Mouse (Mus musculus) retina, embryonic 14.5 days (tissue): Measurements from ENCODE around the gene Vmn1r19.
"Not testable (repeated sequence)": the region's sequence is repeated elsewhere in the genome, so short reads cannot be mapped to it uniquely, and the experiment has no call there.

ENCODE experiments used
- DNase-seq: peaks from one replicate; pipeline ENCODE4 v3.0.0-alpha.2; 2015; ENCODE audit warnings: low spot score

The Vmn1r19 gene

DNA sequence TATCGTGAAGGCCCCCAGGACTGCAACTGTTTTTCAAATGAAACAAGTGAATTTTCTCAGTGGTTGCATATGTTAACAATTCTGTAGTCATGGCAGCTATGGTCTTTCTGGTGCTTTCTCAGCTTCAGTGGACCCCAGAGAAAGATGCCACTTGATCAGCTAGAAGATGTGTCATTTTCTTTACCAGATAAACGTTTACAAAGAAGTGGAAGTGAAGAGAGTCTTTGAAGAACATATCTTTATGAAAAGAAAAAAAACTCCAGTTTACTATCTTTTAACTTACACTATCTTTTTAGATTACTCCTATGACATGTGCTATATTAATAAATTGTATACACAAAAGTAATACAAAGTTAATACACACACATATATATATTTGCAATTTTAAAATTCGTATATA lies at the start of gene Vmn1r19:
TSS of gene Vmn1r19 (plus strand) at position 301 of the 400 bp plus-strand sequence.
- not testable (repeated sequence) for DNase-seq

DNA sequence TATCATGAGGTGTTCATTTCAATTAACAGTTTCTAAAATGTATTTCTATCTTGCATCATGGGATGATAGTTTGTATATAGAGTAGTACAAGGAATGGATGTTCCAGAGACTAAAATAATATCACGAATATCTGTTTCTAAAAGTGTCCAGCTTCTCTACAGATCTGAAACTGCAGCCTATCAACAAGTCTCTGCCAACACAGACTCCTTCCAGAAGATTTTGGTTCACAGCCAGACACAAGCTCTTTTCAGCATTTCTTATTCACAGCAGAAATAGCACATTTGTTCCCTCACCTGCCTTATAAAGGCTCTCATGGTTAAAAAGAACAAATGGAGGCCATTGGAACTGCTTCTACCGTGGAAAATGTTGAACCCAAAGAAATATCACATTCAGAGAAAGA lies 46.7 kb upstream of the Vmn1r19 start:
- no peak for DNase-seq

DNA sequence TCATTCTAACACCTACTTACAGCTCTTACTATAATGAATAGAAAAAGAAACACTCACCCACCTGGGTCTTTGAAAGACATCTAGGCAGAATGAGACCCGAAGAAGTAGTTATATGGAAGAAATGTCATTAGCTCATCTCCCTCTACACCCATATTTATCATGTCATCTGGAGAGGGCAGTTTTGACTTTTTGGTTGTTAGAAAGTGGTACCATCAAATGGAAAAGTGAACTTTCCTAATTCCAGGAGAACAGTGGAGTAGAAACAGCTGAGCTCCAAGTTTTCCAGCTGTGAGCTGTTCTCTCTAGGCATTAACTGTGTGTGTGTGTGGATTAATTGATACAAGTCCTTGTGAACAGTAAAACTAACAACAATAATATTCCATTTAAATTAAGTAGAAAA lies 40.0 kb upstream of the Vmn1r19 start, which contains the start of gene Vmn1r17:
TSS of gene Vmn1r17 (minus strand) at position 101 of the 400 bp plus-strand sequence.
- no peak for DNase-seq

- not testable (repeated sequence) for DNase-seq
These were observed 37.7 kb upstream of the Vmn1r19 start for GRCm38 (mm10) chr6:57365866-57366265.

- DNase-seq = no peak
These were observed 36.1 kb upstream of the Vmn1r19 start for GRCm38 (mm10) chr6:57367496-57367895.

DNA sequence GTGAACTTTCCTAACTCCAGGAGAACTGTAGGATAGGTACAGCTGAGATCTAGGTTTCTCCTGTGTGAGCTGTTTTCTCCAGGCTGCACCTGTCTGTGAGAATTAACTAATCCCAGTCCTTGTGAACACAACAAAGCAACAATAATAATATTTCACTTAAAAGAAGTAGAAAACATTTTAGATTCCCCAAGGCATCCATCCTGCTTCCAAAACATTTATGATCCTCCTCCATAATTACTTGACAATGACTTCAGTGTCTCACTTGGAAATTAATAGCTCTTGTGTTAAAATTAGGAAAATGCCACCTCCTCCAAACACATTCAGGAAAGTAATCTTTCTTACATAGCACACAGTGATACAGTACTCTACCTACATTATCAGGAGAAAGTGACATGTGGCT lies 7.9 kb upstream of the Vmn1r19 start, which contains the start of gene Vmn1r18:
TSS of gene Vmn1r18 (minus strand) at position 101 of the 400 bp plus-strand sequence.
- DNase-seq = no peak

DNA sequence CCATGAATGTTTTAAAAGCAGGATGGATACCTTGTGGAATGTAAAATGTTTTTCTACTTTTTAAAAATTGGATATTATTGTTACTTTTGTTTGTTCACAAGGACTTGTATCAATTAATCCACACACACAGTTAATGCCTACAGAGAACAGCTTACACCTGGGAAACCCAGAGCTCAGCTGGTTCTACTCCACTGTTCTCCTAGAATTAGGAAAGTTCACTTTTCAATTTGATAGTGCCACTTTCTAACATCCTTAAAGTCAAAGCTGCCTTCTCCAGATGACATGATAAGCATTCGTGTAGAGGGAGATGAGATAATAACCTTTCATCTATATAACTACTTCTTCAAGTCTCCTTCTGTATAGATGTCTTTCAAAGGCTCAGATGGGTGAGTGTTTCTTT lies 25.1 kb downstream of the Vmn1r19 start, which contains the start of gene Vmn1r20:
TSS of gene Vmn1r20 (plus strand) at position 301 of the 400 bp plus-strand sequence.
- no peak for DNase-seq

- DNase-seq = peak; percentile 21
These were observed 27.6 kb downstream of the Vmn1r19 start for GRCm38 (mm10) chr6:57431196-57431595.
